Mouse (Mus musculus): ENCODE measurements around the gene Hist1h1d. TPM values are rescaled to one million over a fixed set of nuclear protein-coding genes. Genes with fewer than 3 reads are reported as not detected.

Hist1h1d gene
- 10 to 100 TPM; 12.0 to 12.4 TPM for total RNA-seq (2021)

GRCm38 (mm10) chr13:23552962-23553361, at the start of gene Hist1h1d:
Gene Hist1h1d, plus strand, starts transcription at chr13:23553262.
- intact Hi-C loops (cut with DNase I): no loop called here
- no peak for DNase-seq

- DNase-seq: peak; percentile 31
- intact Hi-C loops (cut with DNase I): loop anchor here (10.0 kb wide), 1 partner anchor 199 kb away; no protein-coding TSS in a partner anchor
Measured at GRCm38 (mm10) chr13:23503797-23504196, 49.3 kb upstream of the Hist1h1d start.

- intact Hi-C loops (cut with DNase I): loop anchor here (10.0 kb wide), 1 partner anchor 201 kb away; no protein-coding TSS in a partner anchor
- no peak for DNase-seq
Measured at GRCm38 (mm10) chr13:23505662-23506345, 47.3 kb upstream of the Hist1h1d start.

- DNase-seq: no peak
- intact Hi-C loops (cut with DNase I): loop anchor here (10.0 kb wide), 1 partner anchor 202 kb away; no protein-coding TSS in a partner anchor
Measured at GRCm38 (mm10) chr13:23506351-23506750, 46.7 kb upstream of the Hist1h1d start.

GRCm38 (mm10) chr13:23506819-23507515, 46.1 kb upstream of the Hist1h1d start:
- intact Hi-C loops (cut with DNase I): loop anchor here (10.0 kb wide), 1 partner anchor 202 kb away; no protein-coding TSS in a partner anchor
- no peak for DNase-seq

- intact Hi-C loops (cut with DNase I): loop anchor here (10.0 kb wide), 1 partner anchor 1565 kb away; the partner anchor contains the start of gene Zfp184
Measured at GRCm38 (mm10) chr13:23510127-23510526, 42.9 kb upstream of the Hist1h1d start.

GRCm38 (mm10) chr13:23513517-23513916, 39.5 kb upstream of the Hist1h1d start:
- intact Hi-C loops (cut with DNase I): loop anchor here (10.0 kb wide), 1 partner anchor 1569 kb away; the partner anchor contains the start of gene Zfp184
- DNase-seq: no peak

More at GRCm38 (mm10) chr13:23510127-23510526, 42.9 kb upstream of the Hist1h1d start:
- DNase-seq: no peak

GRCm38 (mm10) chr13:23515281-23515680, 37.8 kb upstream of the Hist1h1d start:
- intact Hi-C loops (cut with DNase I): loop anchor here (5.0 to 10.0 kb wide), 2 partner anchors 78 to 1570 kb away; partner anchors contain the start of gene Zfp184
- no peak for DNase-seq

GRCm38 (mm10) chr13:23515826-23516620, 37.0 kb upstream of the Hist1h1d start:
- DNase-seq: no peak
- intact Hi-C loops (cut with DNase I): loop anchor here (5.0 to 10.0 kb wide), 2 partner anchors 79 to 1571 kb away; partner anchors contain the start of gene Zfp184

GRCm38 (mm10) chr13:23516822-23517602, 36.0 kb upstream of the Hist1h1d start:
- peak; percentile 73 for DNase-seq
- intact Hi-C loops (cut with DNase I): loop anchor here (5.0 to 10.0 kb wide), 2 partner anchors 80 to 1572 kb away; partner anchors contain the start of gene Zfp184

GRCm38 (mm10) chr13:23517603-23518294, 35.3 kb upstream of the Hist1h1d start:
- intact Hi-C loops (cut with DNase I): loop anchor here (5.0 to 10.0 kb wide), 2 partner anchors 80 to 1573 kb away; partner anchors contain the start of gene Zfp184
- peak; percentile 86 for DNase-seq

- DNase-seq: no peak
- intact Hi-C loops (cut with DNase I): loop anchor here (5.0 to 10.0 kb wide), 2 partner anchors 81 to 1573 kb away; partner anchors contain the start of gene Zfp184
Measured at GRCm38 (mm10) chr13:23518295-23518603, 34.8 kb upstream of the Hist1h1d start.

GRCm38 (mm10) chr13:23518885-23519284, 34.2 kb upstream of the Hist1h1d start:
- intact Hi-C loops (cut with DNase I): loop anchor here (5.0 to 10.0 kb wide), 2 partner anchors 82 to 1574 kb away; partner anchors contain the start of gene Zfp184
- peak; percentile 59 for DNase-seq

- DNase-seq: peak; percentile 69
- intact Hi-C loops (cut with DNase I): loop anchor here (5.0 to 10.0 kb wide), 2 partner anchors 82 to 1575 kb away; partner anchors contain the start of gene Zfp184
Measured at GRCm38 (mm10) chr13:23519416-23519815, 33.6 kb upstream of the Hist1h1d start.

GRCm38 (mm10) chr13:23521703-23522102, 31.4 kb upstream of the Hist1h1d start:
- intact Hi-C loops (cut with DNase I): no loop called here
- DNase-seq: peak; percentile 63

- intact Hi-C loops (cut with DNase I): no loop called here
- no peak for DNase-seq
Measured at GRCm38 (mm10) chr13:23523976-23524375, 29.1 kb upstream of the Hist1h1d start.

GRCm38 (mm10) chr13:23524654-23525053, 28.4 kb upstream of the Hist1h1d start:
- intact Hi-C loops (cut with DNase I): loop anchor here (5.0 kb wide), 1 partner anchor 1497 kb away; no protein-coding TSS in a partner anchor
- peak; percentile 84 for DNase-seq

- intact Hi-C loops (cut with DNase I): loop anchor here (5.0 kb wide), 1 partner anchor 1499 kb away; no protein-coding TSS in a partner anchor
- DNase-seq: no peak
Measured at GRCm38 (mm10) chr13:23525901-23526300, 27.2 kb upstream of the Hist1h1d start.

- intact Hi-C loops (cut with DNase I): loop anchor here (5.0 kb wide), 1 partner anchor 1499 kb away; no protein-coding TSS in a partner anchor
- peak; percentile 88 for DNase-seq
Measured at GRCm38 (mm10) chr13:23526312-23526711, 26.8 kb upstream of the Hist1h1d start.
